16 mouse cellular contexts compared by ENCODE assay signal in genomic region chr14:77377873-77378272, GRCm38 (mm10).
DNase-seq lines count a peak whose midpoint lies in the region; ATAC-seq and TF ChIP-seq lines count a peak whose summit lies in the region.
"Had no signal": no experiment of that assay in that cellular context is flagged by ENCODE, and none has a peak within 500 bp of the region (broad histone marks: within the 10 kb centered on the region; RNA-seq: fewer than 3 reads in every experiment).

No protein-coding gene starts in this region.

- no peaks in the 10 kb centered on the region for H3K9me3 ChIP-seq in embryonic facial prominence, embryonic 14.5 days (ENCODE audit: control insufficient read depth, low read length)
- no peaks in the 10 kb centered on the region for H3K9me3 ChIP-seq in forebrain, embryonic 13.5 days (replicated peaks)
- no peaks in the 10 kb centered on the region for H3K9me3 ChIP-seq in hindbrain, embryonic 16.5 days (ENCODE audit: control insufficient read depth, low read length)
- H3K9me3 ChIP-seq in midbrain, embryonic 16.5 days (replicated peaks; ENCODE audit: control insufficient read depth, low read length, poor library complexity, severe bottlenecking): no peaks in the 10 kb centered on the region
- H3K9me3 ChIP-seq: limb, embryonic 12.5 days had no signal

- no peak overlapping the region for H3K9ac ChIP-seq in embryonic facial prominence, embryonic 14.5 days (ENCODE audit: low read depth, low read length)
- no peak overlapping the region for H3K9ac ChIP-seq in forebrain, embryonic 13.5 days
- H3K9ac ChIP-seq in hindbrain, embryonic 16.5 days (ENCODE audit: low read depth, low read length): no peak overlapping the region
- no peak overlapping the region for H3K9ac ChIP-seq in midbrain, embryonic 16.5 days (ENCODE audit: low read depth, low read length)
- H3K9ac ChIP-seq: limb, embryonic 12.5 days had no signal

- TF ChIP-seq POLR2A in kidney, adult 2 months (IDR thresholded peaks at IDR 0.05; ENCODE audit: low read depth, low read length): no peak

- H3K36me3 ChIP-seq in embryonic facial prominence, embryonic 14.5 days (ENCODE audit: control insufficient read depth, insufficient read depth, low read length): no peaks in the 10 kb centered on the region
- H3K36me3 ChIP-seq in forebrain, embryonic 13.5 days (ENCODE audit: poor library complexity, severe bottlenecking): no peaks in the 10 kb centered on the region
- H3K36me3 ChIP-seq in hindbrain, embryonic 16.5 days (ENCODE audit: control insufficient read depth, insufficient read depth, low read length): no peaks in the 10 kb centered on the region; the same call in 1 of the 2 replicates
- H3K36me3 ChIP-seq in midbrain, embryonic 16.5 days (ENCODE audit: control insufficient read depth, insufficient read depth, low read length): no peaks in the 10 kb centered on the region
- no peaks in the 10 kb centered on the region for H3K36me3 ChIP-seq in kidney, adult 2 months (ENCODE audit: control insufficient read depth, insufficient read depth, low read length)
- H3K36me3 ChIP-seq: limb, embryonic 12.5 days had no signal

- TF ChIP-seq CTCF in kidney, adult 2 months (conservative IDR thresholded peaks at IDR 0.05; ENCODE audit: insufficient read depth, insufficient read length, low read depth, low read length): no peak

- H3K27ac ChIP-seq in embryonic facial prominence, embryonic 14.5 days (replicated peaks; ENCODE audit: low read depth, low read length): no peak overlapping the region
- H3K27ac ChIP-seq in forebrain, embryonic 13.5 days: peak overlapping the region; percentile 65
- H3K27ac ChIP-seq in hindbrain, embryonic 16.5 days (ENCODE audit: low read depth, low read length): no peak overlapping the region
- H3K27ac ChIP-seq in midbrain, embryonic 16.5 days (ENCODE audit: low read length): peak overlapping the region; percentile 33
- H3K27ac ChIP-seq in kidney, adult 2 months (ENCODE audit: insufficient read depth, low read depth, low read length): no peak overlapping the region
- H3K27ac ChIP-seq: gastrocnemius, adult 2 months; limb, embryonic 12.5 days; macrophage had no signal

- WGBS in embryonic facial prominence, embryonic 14.5 days: 41% methylated on average over 5 of the region's 5 CpGs
- WGBS in forebrain, embryonic 13.5 days: 8% methylated on average over 5 of the region's 5 CpGs
- WGBS in hindbrain, embryonic 16.5 days: 22% methylated on average over 5 of the region's 5 CpGs
- WGBS in midbrain, embryonic 16.5 days: 7% methylated on average over 5 of the region's 5 CpGs
- 58% methylated on average over 5 of the region's 5 CpGs for WGBS in kidney, adult 2 months

- H3K4me3 ChIP-seq in embryonic facial prominence, embryonic 14.5 days (ENCODE audit: low read depth, low read length): no peak overlapping the region
- no peak overlapping the region for H3K4me3 ChIP-seq in forebrain, embryonic 13.5 days
- H3K4me3 ChIP-seq in hindbrain, embryonic 16.5 days (ENCODE audit: low read length): no peak overlapping the region
- H3K4me3 ChIP-seq in midbrain, embryonic 16.5 days (ENCODE audit: low read depth, low read length): no peak overlapping the region
- H3K4me3 ChIP-seq in kidney, adult 2 months (ENCODE audit: insufficient read depth, low read depth, low read length): no peak overlapping the region
- H3K4me3 ChIP-seq: erythroblast, embryonic 14.5 days; gastrocnemius, adult 2 months; limb, embryonic 12.5 days had no signal

- ATAC-seq in embryonic facial prominence, embryonic 14.5 days (ENCODE audit: low read depth): no peak
- ATAC-seq in forebrain, embryonic 13.5 days: peak; percentile 92
- ATAC-seq in hindbrain, embryonic 16.5 days: peak; percentile 50
- peak; percentile 79 for ATAC-seq in midbrain, embryonic 16.5 days
- ATAC-seq in activated CD4-positive, CD25-positive, alpha-beta regulatory T cell, adult 4 months: no peak

- no peak overlapping the region for H3K4me2 ChIP-seq in embryonic facial prominence, embryonic 14.5 days (ENCODE audit: low read depth, low read length)
- H3K4me2 ChIP-seq in forebrain, embryonic 13.5 days: peak overlapping the region; percentile 46
- H3K4me2 ChIP-seq in hindbrain, embryonic 16.5 days (ENCODE audit: low read length): peak overlapping the region; percentile 18
- H3K4me2 ChIP-seq in midbrain, embryonic 16.5 days (ENCODE audit: low read length): peak overlapping the region; percentile 17
- H3K4me2 ChIP-seq: heart, embryonic 11.5 days; limb, embryonic 12.5 days had no signal

- peak; percentile 43 for DNase-seq in embryonic facial prominence, embryonic 14.5 days (ENCODE audit: low spot score)
- DNase-seq in kidney, adult 2 months: no peak
- DNase-seq in right cerebral cortex, postnatal 36 days (ENCODE audit: low spot score in 2 of 2): no peak
- DNase-seq: cerebellum, postnatal 25 days; gastrocnemius, adult 2 months; heart, postnatal 4 days; lung, adult 18-20 months; thymus, adult 18-20 months had no signal

- H3K4me1 ChIP-seq in embryonic facial prominence, embryonic 14.5 days (ENCODE audit: control insufficient read depth, insufficient read depth, low read length): peaks cover 8% of the 10 kb centered on the region; the same call in 1 of the 2 replicates
- peaks cover 39% of the 10 kb centered on the region for H3K4me1 ChIP-seq in forebrain, embryonic 13.5 days
- H3K4me1 ChIP-seq in hindbrain, embryonic 16.5 days (ENCODE audit: control insufficient read depth, insufficient read depth, low read depth, low read length): peaks cover 6% of the 10 kb centered on the region
- H3K4me1 ChIP-seq in midbrain, embryonic 16.5 days (ENCODE audit: control insufficient read depth, insufficient read depth, low read length): peaks cover 19% of the 10 kb centered on the region
- no peaks in the 10 kb centered on the region for H3K4me1 ChIP-seq in kidney, adult 2 months (ENCODE audit: control insufficient read depth, insufficient read depth, low read length)

- no peaks in the 10 kb centered on the region for H3K27me3 ChIP-seq in embryonic facial prominence, embryonic 14.5 days (replicated peaks; ENCODE audit: control insufficient read depth, insufficient read depth, low read length)
- peaks cover 2% of the 10 kb centered on the region; the same call in 1 of the 2 replicates for H3K27me3 ChIP-seq in forebrain, embryonic 13.5 days
- H3K27me3 ChIP-seq in hindbrain, embryonic 16.5 days (replicated peaks; ENCODE audit: control insufficient read depth, insufficient read depth, low read length): no peaks in the 10 kb centered on the region
- no peaks in the 10 kb centered on the region for H3K27me3 ChIP-seq in midbrain, embryonic 16.5 days (ENCODE audit: control insufficient read depth, insufficient read depth, low read depth, low read length)
- no peaks in the 10 kb centered on the region; the same call in 1 of the 2 replicates for H3K27me3 ChIP-seq in kidney, adult 2 months (replicated peaks; ENCODE audit: control insufficient read depth, insufficient read depth, low read length)
- H3K27me3 ChIP-seq: limb, embryonic 12.5 days had no signal

Comparison
In these comparisons a context has a peak if more than half of its experiments do, and no peak if none do; other contexts are left out.
1. ATAC-seq: peak in forebrain, embryonic 13.5 days (single experiment), hindbrain, embryonic 16.5 days (single experiment) and midbrain, embryonic 16.5 days (single experiment); none in embryonic facial prominence, embryonic 14.5 days (single experiment) and activated CD4-positive, CD25-positive, alpha-beta regulatory T cell, adult 4 months (single experiment).
2. H3K27ac ChIP-seq: peak in forebrain, embryonic 13.5 days (single experiment) and midbrain, embryonic 16.5 days (single experiment); none in embryonic facial prominence, embryonic 14.5 days (single experiment), hindbrain, embryonic 16.5 days (single experiment) and kidney, adult 2 months (single experiment).